Mouse (Mus musculus): ENCODE data around the gene Fbrsl1.

Fbrsl1 gene

DNA sequence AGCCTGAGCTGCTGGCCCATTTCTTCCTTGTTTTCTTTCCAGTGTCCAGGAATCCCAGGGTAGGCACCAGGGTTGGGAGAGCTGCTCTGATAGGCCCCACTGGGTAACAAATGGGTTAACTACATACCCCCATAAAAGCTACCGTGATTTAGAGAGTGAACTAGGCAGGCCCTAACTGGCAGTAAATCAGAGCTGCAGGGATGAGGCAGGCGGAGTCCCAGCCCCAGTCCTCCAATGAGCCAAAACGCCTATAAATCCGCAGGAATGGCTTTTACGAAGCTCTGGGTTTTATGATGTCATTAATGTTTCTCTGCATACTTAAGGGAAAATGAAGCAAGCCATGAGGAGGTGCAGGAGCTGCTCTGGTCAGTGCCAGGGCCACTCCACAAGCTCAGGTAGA lies 33.3 kb downstream of the Fbrsl1 start:
- DNase-seq (ENCODE audit: low spot score) = no peak

DNA sequence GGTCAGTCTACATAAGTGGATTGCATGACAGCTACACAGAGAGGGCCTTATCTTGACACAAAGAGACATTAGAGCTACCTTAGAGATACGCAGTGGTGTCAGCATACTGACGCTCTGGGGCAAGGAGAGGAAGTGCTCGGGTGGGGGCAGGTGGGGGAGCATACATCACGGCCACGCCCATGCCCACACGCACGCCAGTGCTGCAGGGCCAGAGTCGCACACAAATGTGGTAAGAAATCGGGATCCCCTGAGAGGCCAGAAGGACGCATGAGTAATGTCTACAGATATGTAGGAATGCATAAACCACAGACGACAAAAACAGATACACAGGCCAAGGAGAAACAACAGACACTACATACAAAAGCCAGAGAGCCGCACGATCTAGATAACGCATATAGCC lies 35.3 kb downstream of the Fbrsl1 start:
- no peak for DNase-seq (ENCODE audit: low spot score)

DNA sequence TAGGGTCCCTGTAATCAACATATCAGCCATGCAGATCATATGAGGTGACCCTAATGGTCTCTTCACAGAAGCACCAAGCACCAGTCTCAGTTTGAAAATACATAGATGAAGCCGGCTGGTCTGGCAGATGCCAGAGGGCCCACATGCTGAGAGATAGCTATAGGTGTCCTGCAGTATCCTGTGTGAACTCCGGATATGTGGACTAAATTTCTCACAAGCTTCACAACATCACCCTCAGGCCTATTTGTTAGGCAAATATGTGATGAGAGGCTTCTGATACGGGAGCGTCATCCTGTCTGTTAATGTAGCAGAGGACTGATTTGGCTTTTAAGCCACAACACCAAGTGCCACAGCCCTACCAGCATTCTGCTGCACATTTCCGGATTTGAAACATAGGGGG lies 37.9 kb downstream of the Fbrsl1 start:
- DNase-seq (ENCODE audit: low spot score) = no peak

DNA sequence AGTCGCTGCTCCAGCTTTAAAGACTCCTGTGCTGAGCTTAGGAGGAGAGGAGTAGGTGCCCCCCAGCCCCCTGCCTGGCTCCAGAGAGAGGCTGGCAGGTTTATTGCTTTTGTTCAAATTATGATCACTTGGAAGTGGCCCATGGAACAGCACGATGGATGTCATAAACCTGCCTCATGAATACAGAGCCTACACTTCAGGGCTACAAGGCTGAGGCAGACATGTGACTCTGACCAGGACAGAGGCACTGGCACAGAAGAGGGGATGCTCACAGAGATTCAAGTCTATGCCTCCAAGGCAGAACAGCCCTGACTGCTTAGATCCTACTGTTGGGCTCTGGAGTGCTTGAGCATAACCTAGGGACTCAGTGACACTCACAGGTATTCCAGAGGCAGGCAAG lies 39.3 kb downstream of the Fbrsl1 start:
- no peak for DNase-seq (ENCODE audit: low spot score)

DNA sequence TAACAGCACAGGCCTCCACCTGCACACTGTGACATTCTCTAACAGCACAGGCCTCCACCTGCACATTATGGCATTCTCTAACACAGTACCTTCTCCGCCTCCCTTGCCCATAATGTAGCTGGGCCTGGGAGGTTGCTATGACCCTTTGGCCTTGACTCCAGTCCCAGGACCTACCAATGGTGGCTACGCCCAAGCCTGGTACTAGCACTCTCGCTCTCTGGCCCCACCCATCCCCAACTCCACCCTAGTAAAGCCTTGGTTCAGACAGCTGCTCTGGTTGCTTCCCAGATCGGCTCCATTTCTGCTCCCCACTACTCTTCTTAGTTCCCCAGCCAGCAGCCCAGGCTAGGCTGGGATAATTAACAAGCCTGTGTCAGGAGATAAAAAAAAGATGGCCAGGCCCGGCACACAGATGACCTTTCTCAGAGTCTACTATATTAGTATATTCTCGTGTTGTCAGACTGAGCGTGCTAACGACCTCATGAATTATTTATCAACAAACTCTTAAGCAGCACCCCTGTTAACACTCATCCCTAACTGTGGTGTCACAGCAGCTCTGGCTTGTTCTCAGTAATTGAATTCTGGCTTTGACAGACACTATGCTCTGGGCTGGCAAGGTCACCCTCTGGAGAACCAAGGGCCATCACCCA lies 42.1 kb downstream of the Fbrsl1 start:
- DNase-seq (ENCODE audit: low spot score) = no peak

DNA sequence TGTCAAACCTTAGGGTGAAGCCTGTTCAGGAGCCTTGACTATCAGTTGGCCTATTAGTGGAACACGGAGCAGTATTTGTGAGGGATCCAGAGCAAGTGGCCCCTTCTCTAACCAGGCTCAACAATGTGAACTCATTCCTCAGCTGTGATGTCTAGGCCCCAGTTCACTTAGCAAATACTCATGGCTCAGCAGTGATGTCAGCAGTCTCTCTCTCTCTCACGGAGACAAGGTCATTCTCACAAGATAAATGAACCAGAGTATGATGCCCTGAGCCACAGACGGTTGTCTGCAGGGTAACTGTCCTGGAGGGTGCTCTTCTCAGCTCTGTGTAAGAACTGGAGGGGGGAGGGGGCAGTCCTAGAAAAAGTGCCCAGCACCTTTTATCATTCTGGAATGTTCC lies 44.4 kb downstream of the Fbrsl1 start:
- no peak for DNase-seq (ENCODE audit: low spot score)

DNA sequence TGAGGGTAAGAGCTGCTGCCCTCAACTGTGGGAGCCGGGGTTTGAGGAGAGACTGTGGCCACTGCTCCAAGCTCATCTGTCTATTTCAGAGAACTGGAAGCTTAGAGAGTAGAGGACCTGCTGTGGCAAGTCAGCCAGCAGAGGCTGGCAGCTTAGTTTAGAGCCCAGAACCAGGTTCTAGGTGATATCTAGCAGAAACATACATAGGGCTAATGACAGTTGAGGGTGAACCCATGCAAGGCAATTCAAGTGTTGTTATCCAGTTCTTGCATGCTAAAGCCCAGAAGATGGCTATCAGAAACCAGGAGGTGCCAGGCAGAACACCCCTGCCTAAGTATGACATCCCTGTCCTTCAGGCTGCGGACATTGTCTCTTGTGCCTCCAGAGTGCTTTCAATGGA lies 45.7 kb downstream of the Fbrsl1 start:
- DNase-seq (ENCODE audit: low spot score) = no peak

DNA sequence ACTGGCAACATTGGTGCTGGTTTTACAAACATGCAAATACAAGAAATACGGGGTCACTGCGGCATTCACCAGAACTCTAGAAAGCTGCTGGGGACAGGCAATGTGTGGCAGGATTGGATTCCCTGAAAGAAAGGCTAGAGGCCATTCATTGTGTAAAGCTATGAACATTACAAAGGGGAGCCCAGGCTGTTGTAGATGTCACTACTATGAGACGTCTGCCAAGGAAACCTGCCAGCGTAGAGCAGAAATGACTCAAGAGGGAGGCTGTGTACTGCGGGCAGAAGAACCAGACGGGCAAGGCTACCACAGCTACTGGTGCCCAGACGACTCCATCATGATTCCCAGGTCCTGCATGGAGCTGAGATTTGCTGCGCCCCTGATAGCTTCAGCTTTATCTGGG lies 47.2 kb downstream of the Fbrsl1 start:
- DNase-seq (ENCODE audit: low spot score) = no peak

DNA sequence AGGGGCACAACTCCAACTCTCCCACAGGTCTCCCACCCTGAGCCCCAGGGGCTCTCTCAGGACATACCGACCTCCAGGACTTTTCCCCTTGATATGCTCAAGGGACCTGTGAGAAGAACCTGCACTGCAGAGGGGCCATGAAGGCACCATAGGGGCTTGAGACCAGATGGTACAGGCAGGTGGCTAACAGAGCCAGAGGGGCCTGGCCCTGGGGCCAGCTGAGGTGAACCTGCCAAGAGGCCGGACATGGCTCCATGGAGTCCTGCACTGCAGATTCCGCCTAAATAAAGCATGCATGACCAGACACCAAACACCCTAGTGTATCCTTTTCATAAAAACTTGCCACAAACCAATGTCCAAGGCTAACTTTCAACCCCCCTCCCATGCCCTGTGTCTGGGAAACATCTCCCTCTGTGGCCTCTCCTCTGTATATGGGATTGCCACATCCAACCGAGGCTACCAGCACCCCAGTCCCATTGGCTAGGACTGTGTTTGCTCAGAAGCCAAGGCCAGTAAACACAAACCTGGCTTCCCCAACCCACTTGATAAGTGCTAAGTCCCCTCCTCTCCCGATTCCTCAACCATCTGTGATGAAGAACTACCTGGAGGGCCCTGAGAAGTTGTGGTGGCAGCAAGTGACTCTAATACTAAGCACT lies 53.2 kb downstream of the Fbrsl1 start:
- no peak for DNase-seq (ENCODE audit: low spot score)

DNA sequence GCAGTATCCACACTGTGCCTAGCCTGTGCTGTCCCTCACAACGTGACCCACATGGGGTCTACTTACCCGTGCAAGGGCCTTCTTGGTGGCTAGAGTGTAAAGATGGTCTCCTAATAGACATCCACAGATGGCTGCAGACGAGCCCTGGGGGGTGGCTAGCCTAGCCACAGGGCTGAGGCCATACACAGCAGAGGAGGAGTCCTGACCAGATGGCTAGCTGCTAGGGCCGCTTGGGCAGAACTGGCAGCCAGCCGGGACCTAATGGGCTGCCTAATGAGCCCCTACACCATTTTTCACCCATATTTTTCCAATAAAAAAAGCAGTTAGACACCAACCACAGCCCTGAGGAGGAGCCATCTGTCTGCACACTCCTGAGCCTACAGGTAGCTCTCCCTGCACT lies 55.6 kb downstream of the Fbrsl1 start:
- no peak for DNase-seq (ENCODE audit: low spot score)

DNA sequence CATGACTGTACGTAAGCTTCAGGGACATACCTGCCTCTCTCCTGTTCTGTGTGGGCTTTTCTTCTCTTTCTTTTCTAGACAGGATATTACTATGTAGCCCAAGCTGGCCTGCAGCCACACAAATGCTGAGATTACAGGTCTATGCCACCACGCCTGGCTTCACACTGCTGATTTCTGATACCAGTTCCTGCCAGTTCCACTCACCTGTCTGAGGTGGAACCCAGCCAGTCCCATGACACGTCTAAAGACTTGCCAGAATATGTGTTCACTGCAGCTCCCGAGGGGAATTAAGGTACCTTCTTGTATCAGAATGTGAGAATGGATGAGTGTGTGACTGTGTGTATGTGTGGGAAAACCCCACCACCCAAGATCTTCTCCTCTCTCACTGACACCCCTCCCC lies 57.7 kb downstream of the Fbrsl1 start:
- no peak for DNase-seq (ENCODE audit: low spot score)

DNA sequence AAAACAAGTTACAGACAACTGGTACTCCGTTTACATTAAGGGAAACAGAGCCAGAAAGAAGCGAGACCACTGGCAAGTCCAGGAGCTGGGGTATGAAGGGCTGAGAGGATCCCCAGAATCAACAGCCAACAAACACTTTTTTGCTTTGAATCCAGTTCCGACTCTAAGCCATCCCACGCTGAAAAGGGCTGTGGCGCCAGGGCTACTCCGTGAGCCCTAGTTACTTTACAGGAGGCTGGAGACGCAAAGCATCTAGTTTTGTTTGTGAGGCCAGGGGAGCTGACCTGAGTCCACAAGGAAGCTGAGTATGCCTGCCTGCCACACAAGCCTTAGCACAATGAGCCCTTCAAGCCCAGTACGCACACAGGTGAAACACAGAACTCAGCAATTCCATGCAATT lies 61.0 kb downstream of the Fbrsl1 start:
- no peak for DNase-seq (ENCODE audit: low spot score)

DNA sequence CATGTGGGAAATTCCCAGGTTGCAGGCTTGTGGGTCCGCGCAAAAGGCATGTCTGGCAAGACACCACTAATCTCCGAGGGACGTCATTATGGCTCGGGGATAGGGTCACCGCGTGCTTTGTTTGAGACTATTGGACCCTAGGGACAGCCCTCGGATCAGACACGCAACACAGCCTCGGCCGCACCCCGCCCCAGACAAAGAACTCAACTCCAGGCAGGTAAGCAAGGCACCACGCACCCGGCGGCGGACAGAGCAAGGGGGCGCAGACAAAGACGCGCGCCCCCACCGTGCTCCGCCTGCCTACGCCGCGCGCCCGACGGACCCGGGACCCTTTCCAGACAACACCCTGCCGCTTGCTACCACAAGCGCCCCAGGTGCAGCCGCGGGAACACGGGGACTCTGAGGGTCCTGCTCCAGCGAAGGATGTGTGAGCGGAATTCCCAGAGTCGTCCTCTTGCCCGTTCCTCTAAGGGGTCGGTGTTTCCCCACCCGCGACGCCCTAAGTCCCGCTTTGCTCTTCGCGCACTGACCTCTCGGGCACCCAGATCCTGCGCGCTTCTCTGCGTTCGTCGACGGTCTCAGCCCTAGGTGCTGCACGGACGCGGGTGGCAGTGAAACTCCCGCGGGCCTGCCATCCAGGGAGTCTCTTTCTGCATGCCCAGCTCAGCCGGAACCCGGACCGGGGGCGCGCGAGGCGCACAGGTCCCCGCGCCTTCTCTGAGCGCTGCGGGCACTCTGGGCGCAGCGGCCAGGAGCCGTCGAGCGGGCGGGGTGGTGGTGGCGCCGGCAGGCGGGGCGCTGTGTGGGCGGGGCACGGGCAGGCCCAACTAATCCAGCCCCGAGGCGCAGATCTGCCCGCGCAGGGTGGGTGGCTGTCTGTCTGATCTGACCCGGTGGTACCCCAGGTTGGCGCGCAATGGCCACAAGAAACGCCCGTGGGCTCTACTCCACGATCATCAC lies 61.7 kb downstream of the Fbrsl1 start:
- DNase-seq (ENCODE audit: low spot score) = no peak

DNA sequence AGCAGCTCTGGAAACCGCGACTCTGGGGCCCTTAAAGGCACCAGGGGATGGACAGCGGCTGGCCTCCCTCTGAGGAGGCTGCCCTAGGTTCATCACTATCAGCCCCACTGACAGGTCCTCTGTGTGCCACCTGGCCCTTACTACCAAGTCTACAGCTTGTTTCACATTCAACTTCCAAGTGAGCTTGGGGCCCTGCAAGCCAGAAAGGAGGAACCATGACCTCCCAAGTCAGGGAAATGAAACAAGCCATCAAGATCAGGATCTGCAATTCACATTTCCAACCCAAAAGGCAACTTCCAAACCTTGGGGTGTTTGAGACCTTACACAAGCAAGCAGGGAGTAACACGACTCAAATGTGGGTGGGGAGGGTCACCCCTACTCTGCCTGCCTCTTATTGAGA lies 63.0 kb downstream of the Fbrsl1 start:
- no peak for DNase-seq (ENCODE audit: low spot score)

DNA sequence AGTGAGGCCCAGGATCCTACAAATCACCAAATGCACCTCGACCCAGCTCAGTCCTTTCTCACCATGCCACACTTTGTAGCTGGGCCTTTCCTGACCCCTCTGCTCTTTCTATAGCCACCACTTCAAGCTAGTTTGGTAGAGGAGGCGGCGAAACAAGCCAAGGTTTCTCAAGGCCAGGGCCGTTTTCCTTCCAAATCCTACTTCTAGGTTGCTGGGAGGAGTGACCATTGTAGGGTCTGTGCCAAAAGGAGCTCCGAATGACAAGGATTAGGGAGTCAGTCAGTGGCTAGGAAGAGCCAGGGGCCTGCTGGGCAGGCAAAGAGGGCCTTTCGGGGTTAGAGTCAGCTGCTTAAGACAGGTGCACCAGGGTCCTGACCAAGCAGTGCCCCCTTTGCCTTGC lies 63.8 kb downstream of the Fbrsl1 start:
- DNase-seq (ENCODE audit: low spot score) = no peak

DNA sequence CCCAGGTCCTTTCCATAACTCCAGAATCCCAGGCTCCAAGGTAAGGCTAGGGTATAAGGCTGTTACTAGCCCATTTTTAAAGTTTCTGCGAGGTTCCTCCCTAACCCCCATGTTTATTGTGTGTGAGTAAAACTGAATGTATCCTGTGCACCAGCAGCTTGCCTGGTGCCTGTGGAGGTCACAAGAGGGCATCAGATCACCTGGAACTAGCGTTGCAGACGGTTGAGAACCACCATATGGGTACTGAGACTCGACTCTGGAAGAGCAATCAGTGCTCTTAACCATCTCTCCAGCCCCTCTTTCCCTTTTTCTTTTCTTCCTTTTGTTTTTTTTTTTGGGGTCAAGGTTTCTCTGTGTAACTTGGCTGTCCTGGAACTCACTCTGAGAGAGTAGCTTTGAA lies 68.5 kb downstream of the Fbrsl1 start:
- no peak for DNase-seq (ENCODE audit: low spot score)

DNA sequence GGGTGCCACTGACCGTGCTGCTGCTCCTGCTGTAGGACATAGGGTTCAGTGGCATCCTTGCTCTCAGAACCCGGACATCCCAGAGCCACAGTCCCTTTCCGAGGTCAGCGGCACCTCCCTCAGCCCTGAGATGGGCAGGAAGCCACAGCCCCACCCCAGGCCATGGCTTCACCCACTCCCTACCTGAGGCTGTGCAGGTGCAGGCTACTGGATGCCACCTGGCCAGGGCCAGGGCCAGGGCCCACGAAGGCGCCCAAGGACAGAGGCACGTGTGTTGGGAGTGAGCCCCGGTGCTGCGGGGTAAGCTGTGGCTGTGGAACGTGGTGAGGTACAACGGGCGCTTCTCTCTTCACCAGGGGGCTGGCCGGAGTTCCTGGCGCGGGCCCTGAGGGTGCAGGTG lies 69.2 kb downstream of the Fbrsl1 start:
- no peak for DNase-seq (ENCODE audit: low spot score)

DNA sequence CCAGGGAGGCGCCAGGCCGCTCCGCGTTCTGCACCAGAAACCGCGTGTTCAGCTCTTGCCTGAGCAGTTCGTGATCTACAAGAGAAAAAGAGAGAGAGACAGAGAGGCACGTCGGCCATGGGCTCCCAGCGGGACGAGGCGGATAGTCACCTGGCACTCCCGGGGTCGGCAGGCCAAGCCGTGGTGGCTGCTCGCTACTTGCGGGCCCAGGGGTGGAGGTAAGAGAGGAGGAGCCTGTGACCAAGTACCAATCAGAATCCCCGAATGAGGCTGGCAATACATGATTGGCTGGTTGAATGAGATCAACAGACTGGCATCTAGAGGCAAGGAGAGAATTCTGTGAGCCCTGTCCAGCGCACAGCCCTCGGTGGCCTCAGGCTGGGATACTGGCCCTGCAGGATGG lies 70.1 kb downstream of the Fbrsl1 start:
- no peak for DNase-seq (ENCODE audit: low spot score)

DNA sequence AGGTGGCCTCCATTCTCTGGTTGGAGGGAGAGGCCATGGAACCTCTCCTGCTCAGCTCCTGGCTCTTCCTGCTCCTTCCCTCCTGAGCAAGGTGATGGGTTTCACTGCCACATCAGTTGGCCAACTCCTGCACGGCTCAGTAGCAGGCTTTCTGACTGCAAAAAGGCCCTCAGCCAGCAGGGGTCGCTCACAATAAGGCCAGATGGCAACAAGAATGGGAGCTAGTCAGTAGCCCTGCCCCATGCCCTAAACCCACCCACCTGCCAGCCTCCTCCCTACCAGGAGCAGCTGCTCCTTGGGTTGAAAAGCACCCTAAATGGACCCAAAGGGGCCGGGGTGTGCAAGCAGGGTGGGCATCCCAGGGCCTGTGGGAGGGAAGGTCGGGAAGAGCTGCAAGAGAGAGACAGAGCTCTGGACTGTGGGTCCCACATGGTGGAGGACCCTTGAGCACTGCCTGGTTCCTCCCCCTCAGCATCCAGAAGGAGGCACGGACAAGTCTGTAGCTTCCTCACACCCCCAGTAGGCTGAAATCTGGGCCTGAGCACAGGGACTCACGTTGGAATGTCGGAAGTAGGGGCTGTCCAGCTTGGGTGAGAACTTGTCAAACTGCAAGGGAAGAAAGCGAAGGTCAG lies 71.4 kb downstream of the Fbrsl1 start:
- peak; percentile 68 for DNase-seq (ENCODE audit: low spot score)

DNA sequence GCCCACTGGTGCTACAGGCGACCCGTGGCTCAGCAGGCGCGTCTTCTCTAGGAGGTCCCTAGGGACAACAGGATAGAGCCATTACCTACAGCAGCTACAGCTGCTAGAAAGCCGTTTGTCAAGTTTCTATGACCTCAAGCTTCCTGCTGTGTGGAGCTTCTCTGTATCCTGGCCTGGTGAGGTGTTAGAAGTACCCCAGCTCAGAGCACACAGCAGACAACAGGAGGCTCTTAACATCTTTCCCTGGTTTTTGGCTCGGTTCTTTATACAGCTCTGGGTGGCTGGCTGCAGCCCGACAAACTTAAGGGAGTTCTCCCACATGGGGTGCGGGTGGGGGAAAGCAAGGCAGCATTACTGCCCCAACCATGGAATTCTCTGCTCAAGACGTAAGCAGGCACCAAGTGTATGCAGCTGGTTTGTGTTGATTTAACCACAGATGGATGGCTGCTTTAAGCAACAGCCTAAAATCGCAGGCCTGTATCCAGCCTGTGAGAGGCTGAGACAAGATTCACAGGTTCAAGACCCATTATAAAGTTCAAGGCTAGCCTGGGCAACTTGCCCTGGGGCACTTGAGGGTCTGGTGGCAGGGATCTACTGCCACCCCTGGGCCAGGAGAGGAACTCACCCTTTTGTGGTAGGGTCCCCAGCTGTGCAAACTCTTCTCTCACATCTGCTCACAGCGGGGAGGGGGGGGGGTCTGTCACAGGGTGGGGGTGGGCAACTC lies 84.3 kb downstream of the Fbrsl1 start:
- DNase-seq (ENCODE audit: low spot score) = no peak

DNA sequence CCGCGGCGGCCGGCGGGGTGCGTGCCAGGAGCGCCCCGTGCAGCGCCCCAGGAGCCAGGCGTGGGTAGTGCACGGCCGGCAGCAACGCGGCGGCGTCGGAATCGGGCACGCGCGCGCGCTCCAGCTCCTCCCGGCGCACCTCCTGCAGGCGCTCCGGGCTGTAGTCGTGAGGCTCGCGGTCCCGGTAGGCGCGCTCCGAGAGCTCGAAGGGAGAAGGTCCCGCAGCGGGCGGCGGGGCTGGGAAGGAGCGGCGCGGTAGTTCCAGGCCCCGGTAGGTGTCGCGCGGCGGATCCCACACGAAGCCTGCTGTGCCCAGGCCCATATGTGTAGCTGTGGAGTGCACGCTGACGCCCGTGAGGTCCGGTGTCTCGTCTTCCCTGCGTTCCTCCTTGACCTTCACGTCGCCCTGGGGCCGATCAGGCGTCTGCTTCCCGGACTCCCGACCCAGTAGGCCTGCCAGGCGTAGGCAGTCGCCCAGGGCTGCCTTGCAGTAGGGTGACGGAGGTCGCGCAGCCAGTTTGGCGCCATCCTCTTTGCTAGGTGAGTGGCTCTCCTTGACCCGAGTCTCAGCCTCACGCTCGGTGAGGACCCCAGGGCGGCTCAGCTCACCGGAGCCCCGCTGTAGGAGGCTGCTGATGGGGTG lies 85.0 kb downstream of the Fbrsl1 start:
- no peak for DNase-seq (ENCODE audit: low spot score)

DNA sequence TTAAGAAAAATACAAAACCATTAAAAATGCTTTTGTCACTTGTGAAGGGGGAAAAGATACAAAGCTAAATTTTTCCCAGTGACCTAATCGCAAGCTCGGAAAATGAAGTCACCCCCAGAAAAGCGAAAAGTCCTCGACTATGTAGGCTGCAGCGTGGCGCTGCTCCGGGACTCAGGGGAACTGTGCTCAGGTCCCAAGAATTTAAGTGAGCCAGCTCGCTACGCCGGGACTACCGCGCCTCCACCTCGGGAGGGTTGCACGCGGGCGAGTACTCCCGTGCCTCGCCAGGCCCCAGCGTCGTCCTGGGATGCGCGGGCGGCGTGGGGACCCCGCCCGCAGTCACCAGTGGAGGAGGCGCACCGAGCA lies 85.5 kb downstream of the Fbrsl1 start:
- DNase-seq (ENCODE audit: low spot score) = no peak

Measured in layer of hippocampus, adult 9-10 months (tissue).